Mouse (Mus musculus): ENCODE data around the gene Gltp.

DNA sequence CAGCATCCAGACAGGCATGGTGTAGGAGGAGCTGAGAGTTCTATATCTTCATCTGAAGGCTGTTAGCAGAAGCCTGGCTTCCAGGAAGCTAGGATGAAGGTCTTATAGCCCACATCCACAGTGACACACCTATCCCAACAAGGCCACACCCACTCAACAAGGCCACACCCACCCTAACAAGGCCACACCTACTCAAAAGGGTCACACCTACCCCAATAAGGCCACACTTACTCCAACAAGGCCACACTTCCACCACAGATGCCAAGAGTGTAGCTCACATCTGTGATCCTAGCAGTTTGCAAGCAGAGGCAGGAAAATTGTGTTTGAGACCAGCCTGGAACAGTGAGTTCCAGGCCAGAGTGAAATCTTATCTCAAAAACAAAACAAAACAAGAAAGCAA is 2.9 kb downstream of the Gltp start:
- TF ChIP-seq CTCF (IDR thresholded peaks at IDR 0.05; ENCODE audit: control insufficient read depth, insufficient read depth, insufficient read length) (no peak), USF1 (IDR thresholded peaks at IDR 0.05; ENCODE audit: low read depth) (no peak), MYOG (IDR thresholded peaks at IDR 0.05; ENCODE audit: control insufficient read depth, extremely low read depth, insufficient read length) (no peak), FOSL1 (IDR thresholded peaks at IDR 0.05; ENCODE audit: insufficient read depth, low read length, poor library complexity, severe bottlenecking) (no peak), MAX (IDR thresholded peaks at IDR 0.05) (no peak), CEBPB (IDR thresholded peaks at IDR 0.05; ENCODE audit: low read depth) (no peak), MYOD1 (IDR thresholded peaks at IDR 0.05; ENCODE audit: control insufficient read depth, insufficient read length, low read depth) (no peak)
